ENCODE assay signal across 15 mouse cellular contexts in genomic region chr11:64587751-64588600, GRCm38 (mm10).
DNase-seq lines count a peak whose midpoint lies in the region; ATAC-seq and TF ChIP-seq lines count a peak whose summit lies in the region.
"Had no signal": no experiment of that assay in that cellular context is flagged by ENCODE, and none has a peak within 500 bp of the region (broad histone marks: within the 10 kb centered on the region; RNA-seq: fewer than 3 reads in every experiment).

No protein-coding gene starts in this region.

- no peak for TF ChIP-seq CTCF in lung, adult 2 months (IDR thresholded peaks at IDR 0.05; ENCODE audit: insufficient read depth, low read length)

- H3K27ac ChIP-seq in embryonic facial prominence, embryonic 10.5 days (replicated peaks): peak overlapping the region; percentile 65
- no peak overlapping the region for H3K27ac ChIP-seq in kidney, embryonic 14.5 days (ENCODE audit: low read depth, low read length)
- H3K27ac ChIP-seq in limb, embryonic 13.5 days: no peak overlapping the region
- H3K27ac ChIP-seq: gastrocnemius, adult 2 months; hindbrain, embryonic 14.5 days; layer of hippocampus, adult 2 months had no signal

- H3K36me3 ChIP-seq in embryonic facial prominence, embryonic 10.5 days (replicated peaks): no peaks in the 10 kb centered on the region
- no peaks in the 10 kb centered on the region for H3K36me3 ChIP-seq in kidney, embryonic 14.5 days (ENCODE audit: control insufficient read depth, insufficient read depth, low read length)
- H3K36me3 ChIP-seq in limb, embryonic 13.5 days: no peaks in the 10 kb centered on the region

- no peak overlapping the region for H3K4me2 ChIP-seq in kidney, embryonic 14.5 days (replicated peaks; ENCODE audit: low read depth, low read length)
- peak overlapping the region; percentile 37 for H3K4me2 ChIP-seq in limb, embryonic 13.5 days (replicated peaks)
- H3K4me2 ChIP-seq: heart, embryonic 11.5 days; hindbrain, embryonic 14.5 days had no signal

- no peak for TF ChIP-seq POLR2A in lung, adult 2 months (IDR thresholded peaks at IDR 0.05; ENCODE audit: borderline replicate concordance, extremely low read depth, low read depth, low read length)

- no peaks in the 10 kb centered on the region; the same call in 1 of the 2 replicates for H3K27me3 ChIP-seq in embryonic facial prominence, embryonic 10.5 days (replicated peaks; ENCODE audit: low read depth, poor library complexity, severe bottlenecking)
- H3K27me3 ChIP-seq in kidney, embryonic 14.5 days (ENCODE audit: control insufficient read depth, insufficient read depth, low read length): peaks cover 2% of the 10 kb centered on the region
- peaks cover 4% of the 10 kb centered on the region; the same call in 1 of the 2 replicates for H3K27me3 ChIP-seq in limb, embryonic 13.5 days

- H3K9me3 ChIP-seq in embryonic facial prominence, embryonic 10.5 days: no peaks in the 10 kb centered on the region
- H3K9me3 ChIP-seq in kidney, embryonic 14.5 days (ENCODE audit: control insufficient read depth, low read length): no peaks in the 10 kb centered on the region
- H3K9me3 ChIP-seq in limb, embryonic 13.5 days: no peaks in the 10 kb centered on the region

- no peaks in the 10 kb centered on the region; the same call in 1 of the 2 replicates for H3K4me1 ChIP-seq in lung, adult 2 months (ENCODE audit: control insufficient read depth, insufficient read depth, low read length)
- peaks cover 43% of the 10 kb centered on the region for H3K4me1 ChIP-seq in embryonic facial prominence, embryonic 10.5 days
- no peaks in the 10 kb centered on the region for H3K4me1 ChIP-seq in kidney, embryonic 14.5 days (ENCODE audit: control insufficient read depth, insufficient read depth, low read length)
- H3K4me1 ChIP-seq in limb, embryonic 13.5 days: peaks cover 19% of the 10 kb centered on the region

- intact Hi-C loops in heart, postnatal 14 days (cut with DNase I): no loop called here

- no peak overlapping the region for H3K9ac ChIP-seq in kidney, embryonic 14.5 days (ENCODE audit: low read depth, low read length)
- no peak overlapping the region for H3K9ac ChIP-seq in limb, embryonic 13.5 days
- H3K9ac ChIP-seq: hindbrain, embryonic 14.5 days had no signal

- ATAC-seq in kidney, embryonic 14.5 days (ENCODE audit: low FRiP score, low TSS enrichment): peak; percentile 43; the same call in 1 of the 2 replicates
- ATAC-seq in limb, embryonic 13.5 days (ENCODE audit: low FRiP score, low read depth): no peak

- 62% methylated on average over 13 of the region's 13 CpGs for WGBS in lung, adult 2 months
- WGBS in embryonic facial prominence, embryonic 10.5 days: 22% methylated on average over 13 of the region's 13 CpGs
- WGBS in kidney, embryonic 14.5 days: 20% methylated on average over 13 of the region's 13 CpGs
- 19% methylated on average over 13 of the region's 13 CpGs for WGBS in limb, embryonic 13.5 days

- peak; percentile 2 for DNase-seq in lung, postnatal 36 days
- no peak for DNase-seq in lung, adult 2 months
- DNase-seq in embryonic facial prominence, embryonic 10.5 days (ENCODE audit: low spot score): peak; percentile 87
- no peak for DNase-seq in heart, postnatal 14 days
- DNase-seq in spleen, postnatal 36 days (ENCODE audit: low spot score in 2 of 2): no peak
- no peak for DNase-seq in layer of hippocampus, postnatal 36 days
- DNase-seq: adrenal gland, postnatal 36 days; cerebellum, adult 11 months; gastrocnemius, adult 2 months; thymus, adult 18-20 months had no signal

- H3K4me3 ChIP-seq in lung, adult 2 months (replicated peaks; ENCODE audit: extremely low read depth, low read depth, low read length): no peak overlapping the region
- H3K4me3 ChIP-seq in embryonic facial prominence, embryonic 10.5 days: no peak overlapping the region
- no peak overlapping the region for H3K4me3 ChIP-seq in kidney, embryonic 14.5 days (ENCODE audit: low read length)
- no peak overlapping the region for H3K4me3 ChIP-seq in limb, embryonic 13.5 days
- H3K4me3 ChIP-seq: gastrocnemius, adult 2 months; layer of hippocampus, adult 2 months had no signal

Comparison
In these comparisons a context has a peak if more than half of its experiments do, and no peak if none do; other contexts are left out.
1. DNase-seq: peak in lung, postnatal 36 days (single experiment) and embryonic facial prominence, embryonic 10.5 days (single experiment); none in lung, adult 2 months (single experiment), heart, postnatal 14 days (0 of 2), spleen, postnatal 36 days (0 of 2) and layer of hippocampus, postnatal 36 days (0 of 2).